Mouse (Mus musculus): ENCODE data around the gene Ttc28.

Ttc28 gene

GRCm38 (mm10) chr5:111284420-111285175 is 405.0 kb downstream of the Ttc28 start:
- DNase-seq (ENCODE audit: low read depth), result no peak

- no peak for DNase-seq (ENCODE audit: low read depth)
Observed at GRCm38 (mm10) chr5:111287571-111287970, 408.0 kb downstream of the Ttc28 start.

- no peak for DNase-seq (ENCODE audit: low read depth)
Observed at GRCm38 (mm10) chr5:111288486-111288885, 408.9 kb downstream of the Ttc28 start.

- no peak for DNase-seq (ENCODE audit: low read depth)
Observed at GRCm38 (mm10) chr5:111290071-111290470, 410.5 kb downstream of the Ttc28 start.

- DNase-seq (ENCODE audit: low read depth), result no peak
Observed at GRCm38 (mm10) chr5:111291639-111292038, 412.0 kb downstream of the Ttc28 start.

- DNase-seq (ENCODE audit: low read depth), result no peak
Observed at GRCm38 (mm10) chr5:111297801-111298200, 418.2 kb downstream of the Ttc28 start.

- no peak for DNase-seq (ENCODE audit: low read depth)
Observed at GRCm38 (mm10) chr5:111298706-111299105, 419.1 kb downstream of the Ttc28 start.

- DNase-seq (ENCODE audit: low read depth), result no peak
Observed at GRCm38 (mm10) chr5:111300776-111301175, 421.2 kb downstream of the Ttc28 start.

GRCm38 (mm10) chr5:111301736-111302135 is 422.1 kb downstream of the Ttc28 start:
- DNase-seq (ENCODE audit: low read depth), result no peak

GRCm38 (mm10) chr5:111304730-111305129 is 425.1 kb downstream of the Ttc28 start:
- DNase-seq (ENCODE audit: low read depth), result peak; percentile 25

- DNase-seq (ENCODE audit: low read depth), result no peak
Observed at GRCm38 (mm10) chr5:111310185-111310584, 430.6 kb downstream of the Ttc28 start.

- DNase-seq (ENCODE audit: low read depth), result no peak
Observed at GRCm38 (mm10) chr5:111313833-111314232, 434.2 kb downstream of the Ttc28 start.

- DNase-seq (ENCODE audit: low read depth), result no peak
Observed at GRCm38 (mm10) chr5:111315061-111315460, 435.5 kb downstream of the Ttc28 start.

- DNase-seq (ENCODE audit: low read depth), result no peak
Observed at GRCm38 (mm10) chr5:111317526-111317925, 437.9 kb downstream of the Ttc28 start.

GRCm38 (mm10) chr5:111318946-111319345 is 439.3 kb downstream of the Ttc28 start:
- DNase-seq (ENCODE audit: low read depth), result no peak

GRCm38 (mm10) chr5:111325813-111326212 is 446.2 kb downstream of the Ttc28 start:
- no peak for DNase-seq (ENCODE audit: low read depth)

- no peak for DNase-seq (ENCODE audit: low read depth)
Observed at GRCm38 (mm10) chr5:111327420-111327819, 447.8 kb downstream of the Ttc28 start.

- DNase-seq (ENCODE audit: low read depth), result no peak
Observed at GRCm38 (mm10) chr5:111329782-111330416, 450.3 kb downstream of the Ttc28 start.

GRCm38 (mm10) chr5:111330417-111331098 is 451.0 kb downstream of the Ttc28 start, which contains the start of gene Pitpnb:
Gene Pitpnb (plus strand): TSS chr5:111330763.
- peak; percentile 99 for DNase-seq (ENCODE audit: low read depth)

- no peak for DNase-seq (ENCODE audit: low read depth)
Observed at GRCm38 (mm10) chr5:111331099-111331435, 451.5 kb downstream of the Ttc28 start.

- no peak for DNase-seq (ENCODE audit: low read depth)
Observed at GRCm38 (mm10) chr5:111335939-111336691, 456.5 kb downstream of the Ttc28 start.
